Mouse (Mus musculus): ENCODE measurements around the gene Btbd35f20. TPM values are rescaled to one million over a fixed set of nuclear protein-coding genes. Genes with fewer than 3 reads are reported as not detected.
"Not testable (repeated sequence)": the region's sequence is repeated elsewhere in the genome, so short reads cannot be mapped to it uniquely, and the experiment has no call there.

The Btbd35f20 gene
- total RNA-seq (2021) = not detected
- polyA plus RNA-seq (2012; rRNA removed) = not detected in 2 replicates
- long read RNA-seq = 0 reads

DNA sequence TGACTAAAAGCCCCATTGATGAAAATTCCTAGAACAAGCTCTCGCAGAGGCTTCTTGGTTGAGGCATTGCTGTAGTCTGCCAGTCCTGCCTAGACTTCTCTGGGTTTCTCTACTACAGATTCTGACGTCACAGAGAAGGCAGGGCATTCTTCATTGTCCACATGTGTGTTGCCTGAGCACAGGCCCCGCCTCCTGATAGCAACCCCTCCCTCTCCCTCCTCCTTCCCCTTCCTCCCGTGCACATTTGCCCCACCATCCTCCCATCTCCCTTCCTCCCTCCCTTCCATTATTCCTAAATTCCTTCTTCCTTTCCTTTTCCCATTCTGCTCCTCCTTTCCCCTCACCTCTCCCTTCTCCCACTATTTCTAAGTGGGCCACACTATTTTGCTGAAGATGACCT lies at the start of gene Btbd35f20:
TSS of gene Btbd35f20 (minus strand) at position 101 of the 400 bp plus-strand sequence.
- DNase-seq = not testable (repeated sequence)

Other genes with a start within 250 kb of the Btbd35f20 start
- gene Btbd35f28, start 94.7 kb downstream of the Btbd35f20 start, total RNA-seq (2021) = not detected
- not detected in 2 replicates for gene Btbd35f28, start 94.7 kb downstream of the Btbd35f20 start, polyA plus RNA-seq (2012; rRNA removed)
- not detected for gene Btbd35f17, start 79.4 kb upstream of the Btbd35f20 start, total RNA-seq (2021)
- not detected in 2 replicates for gene Btbd35f17, start 79.4 kb upstream of the Btbd35f20 start, polyA plus RNA-seq (2012; rRNA removed)

All from adrenal gland, adult 2 months (tissue).